Mouse (Mus musculus) forebrain, embryonic 12.5 days (tissue): ENCODE measurements around the gene Gm42957. TPM values are rescaled to one million over a fixed set of nuclear protein-coding genes. Genes with fewer than 3 reads are reported as not detected.

Experiments used
- ATAC-seq: fragments of 200-750 bp; cut with Nextera tagmentation; 2 replicates; pipeline ENCODE4 v1.8.0; 2017; ENCODE audit warnings: moderate TSS enrichment; ENCODE audit not compliant: low FRiP score
- H3K27ac ChIP-seq: fragments of 300-500 bp; sonication (generic); 2 replicates; pipeline ENCODE4 v1.5.1; 2016; ENCODE audit warnings: mild to moderate bottlenecking
- H3K27me3 ChIP-seq: fragments of 300-500 bp; sonication (generic); 2 replicates; pipeline ENCODE4 v1.6.1; 2016; ENCODE audit warnings: mild to moderate bottlenecking
- H3K36me3 ChIP-seq: fragments of 300-500 bp; sonication (generic); replicated peaks from 2 replicates; pipeline ENCODE4 v1.6.1; 2016; ENCODE audit warnings: mild to moderate bottlenecking
- H3K4me1 ChIP-seq: fragments of 300-500 bp; sonication (generic); 2 replicates; pipeline ENCODE4 v1.6.1; 2016
- H3K4me2 ChIP-seq: fragments of 300-500 bp; sonication (generic); 2 replicates; pipeline ENCODE4 v1.6.1; 2016; ENCODE audit warnings: mild to moderate bottlenecking, moderate library complexity
- H3K4me3 ChIP-seq: fragments of 300-500 bp; sonication (generic); replicated peaks from 2 replicates; pipeline ENCODE4 v1.5.1; 2016; ENCODE audit warnings: mild to moderate bottlenecking
- H3K9ac ChIP-seq: fragments of 300-500 bp; sonication (generic); 2 replicates; pipeline ENCODE4 v1.6.1; 2016; ENCODE audit warnings: mild to moderate bottlenecking
- H3K9me3 ChIP-seq: fragments of 300-500 bp; sonication (generic); 2 replicates; pipeline ENCODE4 v1.6.1; 2016
- WGBS: fragments of 180-500 bp; shearing (Covaris S2); methylation state at CpG from one replicate; pipeline ENCODE4 v1.1.7; 2016; 5-methylcytosine and 5-hydroxymethylcytosine counted together
- polyA plus RNA-seq: library from polyadenylated mRNA; unstranded; fragments of >200 nt; fragmentation: Nextera tagmentation; extraction: Ambion mirVana; gene quantifications from 2 replicates; pipeline ENCODE4 v1.2.1, GENCODE M21; 2016

Gm42957 gene
- polyA plus RNA-seq, result 0.09 TPM in 1 of 2 replicates, not detected in the other

GRCm38 (mm10) chr3:96634928-96635879 lies at the start of gene Gm42957, which contains the start of gene Pex11b:
Gene Gm42957 (plus strand): TSS chr3:96635474.
Gene Pex11b (plus strand): TSS chr3:96635376.
- peak within 1 kb of the TSS; percentile 86 for H3K27ac ChIP-seq
- ATAC-seq, result peak; percentile 86
- peak within 1 kb of the TSS; percentile 88 for H3K4me3 ChIP-seq
- H3K9me3 ChIP-seq, result no peaks in the 10 kb centered on the region
- peak within 1 kb of the TSS; percentile 96 for H3K9ac ChIP-seq
- H3K27me3 ChIP-seq, result no peaks in the 10 kb centered on the region
- WGBS, result 2% methylated on average over 59 of the region's 60 CpGs
- H3K4me2 ChIP-seq, result peak within 1 kb of the TSS; percentile 87
- peaks cover 41% of the 10 kb centered on the region for H3K36me3 ChIP-seq
- peaks cover 30% of the 10 kb centered on the region for H3K4me1 ChIP-seq

- Histone ChIP-seq H3K9ac (no peak overlapping the region), H3K4me1 (peaks cover 18% of the 10 kb centered on the region), H3K9me3 (no peaks in the 10 kb centered on the region), H3K4me2 (no peak overlapping the region), H3K27ac (no peak overlapping the region), H3K36me3 (no peaks in the 10 kb centered on the region), H3K27me3 (peaks cover 10% of the 10 kb centered on the region), H3K4me3 (no peak overlapping the region)
- 86% methylated on average over 4 of the region's 4 CpGs for WGBS
- ATAC-seq, result no peak
These were observed 44.6 kb upstream of the Gm42957 start for GRCm38 (mm10) chr3:96590657-96591056.

GRCm38 (mm10) chr3:96593374-96593773 lies 41.9 kb upstream of the Gm42957 start:
- H3K9me3 ChIP-seq, result no peaks in the 10 kb centered on the region
- peak overlapping the region; percentile 64 for H3K9ac ChIP-seq
- under 1% methylated on average over 10 of the region's 10 CpGs for WGBS
- peaks cover 44% of the 10 kb centered on the region for H3K4me1 ChIP-seq
- H3K27me3 ChIP-seq, result peaks cover 28% of the 10 kb centered on the region
- H3K4me3 ChIP-seq, result peak overlapping the region; percentile 62
- H3K36me3 ChIP-seq, result no peaks in the 10 kb centered on the region
- H3K27ac ChIP-seq, result peak overlapping the region; percentile 88
- H3K4me2 ChIP-seq, result peak overlapping the region; percentile 77
- ATAC-seq, result no peak

- peaks cover 50% of the 10 kb centered on the region for H3K4me1 ChIP-seq
- under 1% methylated on average over 37 of the region's 38 CpGs for WGBS
These were observed 41.3 kb upstream of the Gm42957 start, which contains the start of gene Polr3gl for GRCm38 (mm10) chr3:96593790-96594560. Gene Polr3gl (minus strand): TSS chr3:96594181.

GRCm38 (mm10) chr3:96594851-96595250 lies 40.4 kb upstream of the Gm42957 start:
- H3K4me3 ChIP-seq, result no peak overlapping the region
- H3K4me1 ChIP-seq, result peaks cover 58% of the 10 kb centered on the region
- H3K27me3 ChIP-seq, result peaks cover 37% of the 10 kb centered on the region
- no peak overlapping the region for H3K4me2 ChIP-seq
- no peak overlapping the region for H3K9ac ChIP-seq
- no peaks in the 10 kb centered on the region for H3K9me3 ChIP-seq
- no peak for ATAC-seq
- WGBS, result 78% methylated on average over 5 of the region's 5 CpGs
- no peaks in the 10 kb centered on the region for H3K36me3 ChIP-seq
- H3K27ac ChIP-seq, result no peak overlapping the region

More at GRCm38 (mm10) chr3:96593790-96594560, 41.3 kb upstream of the Gm42957 start, which contains the start of gene Polr3gl:
- Histone ChIP-seq H3K27ac (peak within 1 kb of the TSS; percentile 88), H3K36me3 (no peaks in the 10 kb centered on the region), H3K9me3 (no peaks in the 10 kb centered on the region), H3K9ac (peak within 1 kb of the TSS; percentile 64), H3K4me2 (peak within 1 kb of the TSS; percentile 77), H3K27me3 (peaks cover 30% of the 10 kb centered on the region), H3K4me3 (peak within 1 kb of the TSS; percentile 62)
- ATAC-seq, result peak; percentile 87

GRCm38 (mm10) chr3:96595661-96596060 lies 39.6 kb upstream of the Gm42957 start:
- Histone ChIP-seq H3K27me3 (peaks cover 37% of the 10 kb centered on the region), H3K36me3 (no peaks in the 10 kb centered on the region), H3K4me3 (peak overlapping the region; percentile 49; the same call in 1 of the 2 replicates), H3K9me3 (no peaks in the 10 kb centered on the region), H3K9ac (no peak overlapping the region; the same call in 1 of the 2 replicates), H3K4me1 (peaks cover 65% of the 10 kb centered on the region), H3K4me2 (peak overlapping the region; percentile 95), H3K27ac (no peak overlapping the region)
- 17% methylated on average over 6 of the region's 6 CpGs for WGBS
- ATAC-seq, result no peak

- WGBS, result 1% methylated on average over 20 of the region's 23 CpGs
- H3K4me2 ChIP-seq, result peak within 1 kb of the TSS; percentile 95
- H3K27ac ChIP-seq, result 0 out of 2 replicates have a peak within 1 kb of the TSS, but pooled peaks have one; percentile 36
- H3K4me1 ChIP-seq, result peaks cover 66% of the 10 kb centered on the region
- no peaks in the 10 kb centered on the region for H3K36me3 ChIP-seq
- H3K9ac ChIP-seq, result peak within 1 kb of the TSS; percentile 72
- ATAC-seq, result no peak
- H3K27me3 ChIP-seq, result peaks cover 37% of the 10 kb centered on the region
- H3K9me3 ChIP-seq, result no peaks in the 10 kb centered on the region
- peak within 1 kb of the TSS; percentile 49 for H3K4me3 ChIP-seq
These were observed 39.0 kb upstream of the Gm42957 start, which contains the start of gene Ankrd34a for GRCm38 (mm10) chr3:96596228-96596707. Gene Ankrd34a (plus strand): TSS chr3:96596636.

GRCm38 (mm10) chr3:96596855-96597254 lies 38.4 kb upstream of the Gm42957 start:
- H3K27ac ChIP-seq, result no peak overlapping the region
- H3K9ac ChIP-seq, result peak overlapping the region; percentile 72
- H3K4me2 ChIP-seq, result peak overlapping the region; percentile 95
- no peaks in the 10 kb centered on the region for H3K36me3 ChIP-seq
- 2% methylated on average over 10 of the region's 12 CpGs for WGBS
- no peaks in the 10 kb centered on the region for H3K9me3 ChIP-seq
- ATAC-seq, result no peak
- H3K4me1 ChIP-seq, result peaks cover 67% of the 10 kb centered on the region
- H3K27me3 ChIP-seq, result peaks cover 37% of the 10 kb centered on the region
- peak overlapping the region; percentile 49 for H3K4me3 ChIP-seq

- H3K9me3 ChIP-seq, result no peaks in the 10 kb centered on the region
- H3K4me2 ChIP-seq, result peak overlapping the region; percentile 95
- H3K27me3 ChIP-seq, result peaks cover 37% of the 10 kb centered on the region
- H3K9ac ChIP-seq, result peak overlapping the region; percentile 72
- ATAC-seq, result 0 out of 2 replicates have a peak, but pooled peaks have one; percentile 2
- peak overlapping the region; percentile 49 for H3K4me3 ChIP-seq
- WGBS, result under 1% methylated on average over 40 of the region's 40 CpGs
- H3K36me3 ChIP-seq, result no peaks in the 10 kb centered on the region
- peaks cover 68% of the 10 kb centered on the region for H3K4me1 ChIP-seq
- H3K27ac ChIP-seq, result peak overlapping the region; percentile 36; the same call in 1 of the 2 replicates
These were observed 37.8 kb upstream of the Gm42957 start for GRCm38 (mm10) chr3:96597435-96597891.

- H3K9me3 ChIP-seq, result no peaks in the 10 kb centered on the region
- peak overlapping the region; percentile 95 for H3K4me2 ChIP-seq
- peak overlapping the region; percentile 72 for H3K9ac ChIP-seq
- WGBS, result 2% methylated on average over 51 of the region's 54 CpGs
- no peak for ATAC-seq
- H3K27me3 ChIP-seq, result peaks cover 37% of the 10 kb centered on the region
- H3K4me1 ChIP-seq, result peaks cover 68% of the 10 kb centered on the region
- H3K4me3 ChIP-seq, result peak overlapping the region; percentile 49
- H3K36me3 ChIP-seq, result no peaks in the 10 kb centered on the region
- peak overlapping the region; percentile 13; the same call in 1 of the 2 replicates for H3K27ac ChIP-seq
These were observed 36.9 kb upstream of the Gm42957 start for GRCm38 (mm10) chr3:96598156-96599068.

GRCm38 (mm10) chr3:96599069-96599393 lies 36.2 kb upstream of the Gm42957 start:
- no peak for ATAC-seq
- H3K4me3 ChIP-seq, result peak overlapping the region; percentile 49
- H3K27me3 ChIP-seq, result peaks cover 37% of the 10 kb centered on the region
- H3K36me3 ChIP-seq, result no peaks in the 10 kb centered on the region
- 48% methylated on average over 8 of the region's 8 CpGs for WGBS
- peak overlapping the region; percentile 95 for H3K4me2 ChIP-seq
- H3K9ac ChIP-seq, result peak overlapping the region; percentile 72; the same call in 1 of the 2 replicates
- no peak overlapping the region for H3K27ac ChIP-seq
- H3K4me1 ChIP-seq, result peaks cover 74% of the 10 kb centered on the region
- H3K9me3 ChIP-seq, result no peaks in the 10 kb centered on the region
